Mouse (Mus musculus): ENCODE results near the gene Hspb7.

The Hspb7 gene

GRCm38 (mm10) chr4:141451251-141451650 is 30.7 kb downstream of the Hspb7 start:
- no peak for DNase-seq

GRCm38 (mm10) chr4:141451916-141452450 is 31.4 kb downstream of the Hspb7 start:
- no peak for DNase-seq

GRCm38 (mm10) chr4:141454581-141455350 is 34.2 kb downstream of the Hspb7 start:
- DNase-seq, result no peak

- DNase-seq, result no peak
Observed at GRCm38 (mm10) chr4:141455526-141455925, 34.9 kb downstream of the Hspb7 start.

GRCm38 (mm10) chr4:141456193-141456938 is 35.8 kb downstream of the Hspb7 start:
- DNase-seq, result no peak

GRCm38 (mm10) chr4:141458236-141458635 is 37.7 kb downstream of the Hspb7 start:
- no peak for DNase-seq

GRCm38 (mm10) chr4:141458888-141459287 is 38.3 kb downstream of the Hspb7 start:
- no peak for DNase-seq

- DNase-seq, result no peak
Observed at GRCm38 (mm10) chr4:141459766-141460165, 39.2 kb downstream of the Hspb7 start.

- no peak for DNase-seq
Observed at GRCm38 (mm10) chr4:141460481-141460880, 39.9 kb downstream of the Hspb7 start.

GRCm38 (mm10) chr4:141461088-141461487 is 40.5 kb downstream of the Hspb7 start:
- no peak for DNase-seq

- no peak for DNase-seq
Observed at GRCm38 (mm10) chr4:141461576-141461975, 41.0 kb downstream of the Hspb7 start.

- no peak for DNase-seq
Observed at GRCm38 (mm10) chr4:141463472-141463871, 42.9 kb downstream of the Hspb7 start.

- no peak for DNase-seq
Observed at GRCm38 (mm10) chr4:141464722-141465121, 44.1 kb downstream of the Hspb7 start.

GRCm38 (mm10) chr4:141465512-141466288 is 45.1 kb downstream of the Hspb7 start:
- DNase-seq, result no peak

- DNase-seq, result no peak
Observed at GRCm38 (mm10) chr4:141466289-141466795, 45.8 kb downstream of the Hspb7 start.

- no peak for DNase-seq
Observed at GRCm38 (mm10) chr4:141466844-141467580, 46.4 kb downstream of the Hspb7 start.

- no peak for DNase-seq
Observed at GRCm38 (mm10) chr4:141467581-141467927, 47.0 kb downstream of the Hspb7 start.

- DNase-seq, result no peak
Observed at GRCm38 (mm10) chr4:141468576-141468975, 48.0 kb downstream of the Hspb7 start.

GRCm38 (mm10) chr4:141469343-141469742 is 48.8 kb downstream of the Hspb7 start:
- no peak for DNase-seq

GRCm38 (mm10) chr4:141471491-141471890 is 50.9 kb downstream of the Hspb7 start:
- no peak for DNase-seq

GRCm38 (mm10) chr4:141472641-141473321 is 52.2 kb downstream of the Hspb7 start:
- no peak for DNase-seq

- DNase-seq, result no peak
Observed at GRCm38 (mm10) chr4:141474431-141474830, 53.9 kb downstream of the Hspb7 start.
